Mouse (Mus musculus) ES-E14 (cell line): ENCODE data around the gene Mrgpre. TPM values are rescaled to one million over a fixed set of nuclear protein-coding genes. Genes with fewer than 3 reads are reported as not detected.
A peak's percentile ranks its signal among the peaks of the same experiment; 100 is the strongest.

Source experiments
- DNase-seq: peaks from one replicate; pipeline ENCODE4 v3.0.0-alpha.2; 2013; ENCODE audit warnings: low read depth, low spot score
- H3K27ac ChIP-seq: 2 replicates; pipeline ENCODE4 v1.5.1; 2012; ENCODE audit warnings: low read depth, mild to moderate bottlenecking, low read length, moderate library complexity, mixed read lengths; ENCODE audit not compliant: poor library complexity, insufficient read depth, severe bottlenecking
- H3K36me3 ChIP-seq: 2 replicates; pipeline ENCODE4 v1.6.1; 2012; ENCODE audit warnings: mild to moderate bottlenecking, low read length, moderate library complexity, mixed read lengths; ENCODE audit not compliant: control insufficient read depth, poor library complexity, insufficient read depth, severe bottlenecking
- H3K4me1 ChIP-seq, 2 experiments: fragments of 150-350 bp in 1 of 2; sonication (generic) in 1 of 2; 2 replicates each; pipeline ENCODE4 v1.6.1; 2012; ENCODE audit warnings: low read length in 2 of 2, mild to moderate bottlenecking in 1 of 2, mixed read lengths in 1 of 2; ENCODE audit not compliant: control insufficient read depth in 2 of 2, insufficient read depth in 2 of 2, poor library complexity in 1 of 2
- H3K4me3 ChIP-seq, 2 experiments: fragments of 150-350 bp in 1 of 2; sonication (generic) in 1 of 2; 2 replicates each; pipeline ENCODE4 v1.5.1; 2012; ENCODE audit warnings: low read length in 2 of 2, low read depth in 1 of 2, mild to moderate bottlenecking in 1 of 2, mixed read lengths in 1 of 2; ENCODE audit not compliant: insufficient read depth in 1 of 2, poor library complexity in 1 of 2, severe bottlenecking in 1 of 2
- H3K9ac ChIP-seq: 2 replicates; pipeline ENCODE4 v1.6.1; 2012; ENCODE audit warnings: low read depth, mild to moderate bottlenecking, low read length, mixed read lengths; ENCODE audit not compliant: poor library complexity, insufficient read depth, severe bottlenecking
- H3K9me3 ChIP-seq: fragments of 150-350 bp; sonication (generic); 2 replicates; pipeline ENCODE4 v1.6.1; 2012; ENCODE audit warnings: low read depth, mild to moderate bottlenecking, low read length; ENCODE audit not compliant: control insufficient read depth, insufficient read depth
- CHD2 ChIP-seq: IDR thresholded peaks from 2 replicates; pipeline ENCODE4 v1.6.1; 2014; ENCODE audit warnings: mild to moderate bottlenecking, low read depth, low read length, inconsistent platforms
- HCFC1 ChIP-seq: IDR thresholded peaks from 2 replicates; pipeline ENCODE4 v1.6.1; 2012; ENCODE audit warnings: low read length, inconsistent platforms, borderline replicate concordance; ENCODE audit not compliant: insufficient read depth
- MAFK ChIP-seq: IDR thresholded peaks from 2 replicates; pipeline ENCODE4 v1.6.1; 2014; ENCODE audit warnings: mild to moderate bottlenecking, low read depth, low read length, inconsistent platforms; ENCODE audit not compliant: insufficient read depth
- ZC3H11A ChIP-seq: IDR thresholded peaks from 2 replicates; pipeline ENCODE4 v1.6.1; 2012; ENCODE audit warnings: low read depth, mild to moderate bottlenecking, inconsistent platforms, low read length, borderline replicate concordance
- ZNF384 ChIP-seq: IDR thresholded peaks from 2 replicates; pipeline ENCODE4 v1.6.1; 2012; ENCODE audit warnings: low read depth, low read length, inconsistent platforms
- in situ Hi-C, 2 experiments: fragments of 600-800 bp; cut with MboI; formaldehyde crosslinking; loops; one replicate each; pipeline ENCODE4 v1.15.1; 2025; ENCODE audit warnings: low sequenced_read_pairs in 2 of 2, inconsistent platforms in 1 of 2; ENCODE audit not compliant: unreplicated experiment in 2 of 2
- total RNA-seq: library from RNA; depleted of rRNA; stranded (reverse); fragments of 300-350 nt; gene quantifications from 2 replicates; pipeline ENCODE4 v1.2.3, GENCODE M21; 2012

The Mrgpre gene
- total RNA-seq, 1 experiment: 0.67 TPM

DNA sequence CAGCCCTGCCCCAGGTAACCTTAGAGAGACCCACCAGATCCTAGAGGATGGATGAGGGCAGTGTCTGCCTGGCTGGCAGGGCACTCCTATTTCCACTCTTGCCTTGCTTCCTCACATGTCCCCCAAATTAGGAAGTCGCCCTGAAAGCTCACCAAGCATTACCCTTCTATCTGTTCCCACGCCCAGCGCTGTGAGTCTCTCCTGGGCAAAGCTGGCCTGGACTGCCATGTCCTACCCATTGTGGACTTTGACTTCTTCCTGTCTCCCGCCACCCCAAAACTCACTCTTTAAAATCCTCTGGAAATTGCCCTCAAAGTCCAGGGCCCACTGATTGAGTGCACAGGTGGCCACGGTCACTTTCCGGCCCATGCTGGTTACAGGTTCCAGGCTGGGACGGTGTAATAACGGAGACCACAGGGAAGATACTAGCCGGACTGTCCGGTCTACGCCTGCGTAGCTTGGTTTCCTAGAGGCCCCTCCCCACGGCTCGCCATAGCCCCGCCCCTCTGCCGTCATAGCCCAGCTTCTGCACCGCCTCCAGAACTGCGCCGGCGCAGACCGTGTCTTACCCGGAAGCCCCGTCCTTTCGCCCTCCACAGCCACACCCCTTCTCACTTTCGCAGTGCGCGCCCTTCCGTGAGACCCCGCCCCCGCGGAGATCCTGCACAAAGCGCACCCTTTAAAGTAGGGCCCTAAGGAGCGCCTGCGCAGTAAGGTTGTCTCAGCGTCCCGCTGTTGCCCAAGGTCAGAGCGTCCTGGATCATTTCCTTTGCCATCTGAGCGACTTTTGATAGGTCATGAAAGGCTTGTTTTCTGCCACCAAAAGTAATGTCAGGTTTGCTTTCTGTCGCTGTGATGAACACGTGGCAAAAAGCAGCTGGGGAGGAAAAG, 38.3 kb upstream of the Mrgpre start, which contains the start of the genes Nadsyn1 and Dhcr7:
Nadsyn1 (minus strand) TSS at position 475 of the 891 bp plus-strand sequence.
Dhcr7 (plus strand) TSS at position 771 of the 891 bp plus-strand sequence.
- Histone ChIP-seq H3K9ac (peak within 1 kb of the TSS; percentile 82), H3K36me3 (peaks cover 4% of the 10 kb centered on the region; the same call in 1 of the 2 replicates), H3K4me1 (peaks cover 0 to 4% of the 10 kb centered on the region in 2 experiments; a peak in 1 of 4 replicates), H3K27ac (peak within 1 kb of the TSS; percentile 14; the same call in 1 of the 2 replicates), H3K4me3 (peak within 1 kb of the TSS; percentile 72 to 94), H3K9me3 (no peaks in the 10 kb centered on the region)
- in situ Hi-C loops: no loop called here
- TF ChIP-seq ZNF384: no peak
- TF ChIP-seq CHD2: no peak
- no peak for TF ChIP-seq MAFK
- TF ChIP-seq ZC3H11A: no peak
- TF ChIP-seq HCFC1: no peak
- peak; percentile 96 for DNase-seq

DNA sequence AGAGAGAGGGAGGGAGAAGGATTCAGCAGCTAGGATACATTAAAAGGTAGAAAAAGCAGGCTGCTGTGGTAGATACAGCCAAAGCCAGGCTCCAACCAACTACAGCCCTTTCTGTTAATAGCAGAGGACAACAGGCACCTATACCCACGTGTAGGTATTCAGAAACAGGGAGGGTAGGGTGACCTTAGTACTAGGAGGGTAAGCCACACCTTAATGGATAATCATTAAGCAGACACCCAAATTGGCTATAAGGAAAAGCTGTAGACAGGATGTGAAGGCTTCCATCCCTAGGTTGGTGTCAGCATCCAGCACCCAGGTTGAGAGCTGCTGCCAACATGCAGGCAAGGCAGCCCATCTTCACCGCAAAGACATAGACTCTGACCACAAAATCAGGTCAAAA, 36.9 kb upstream of the Mrgpre start:
- Histone ChIP-seq H3K4me3 (no peak overlapping the region), H3K9me3 (no peaks in the 10 kb centered on the region), H3K36me3 (peaks cover 4% of the 10 kb centered on the region; the same call in 1 of the 2 replicates), H3K27ac (no peak overlapping the region), H3K9ac (no peak overlapping the region), H3K4me1 (0 out of 4 replicates have a peak, but pooled peaks cover 0 to 4% of the 10 kb centered on the region in 2 experiments)
- no peak for DNase-seq
- TF ChIP-seq MAFK (no peak), HCFC1 (no peak), CHD2 (no peak), ZNF384 (no peak), ZC3H11A (no peak)
- in situ Hi-C loops: no loop called here

DNA sequence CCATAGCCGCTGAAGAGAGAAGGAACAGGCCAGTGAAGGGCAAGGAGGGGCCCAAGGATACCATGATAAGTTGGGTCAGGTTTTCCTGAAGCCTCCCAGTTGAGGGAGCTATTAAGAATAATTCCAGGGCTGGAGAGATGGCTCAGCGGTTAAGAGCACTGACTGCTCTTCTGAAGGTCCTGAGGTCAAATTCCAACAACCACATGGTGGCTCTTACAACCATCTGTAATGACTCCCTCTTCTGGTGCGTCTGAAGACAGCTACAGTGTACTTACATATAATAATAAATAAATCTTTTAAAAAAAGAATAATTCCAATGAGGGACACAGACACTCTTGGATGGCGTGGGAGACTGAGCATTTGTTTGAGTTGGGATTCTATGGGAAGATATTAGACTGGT, 34.9 kb upstream of the Mrgpre start:
- H3K36me3 ChIP-seq: peaks cover 9% of the 10 kb centered on the region; the same call in 1 of the 2 replicates
- no peak overlapping the region for H3K9ac ChIP-seq
- TF ChIP-seq CHD2 (no peak), MAFK (no peak), HCFC1 (no peak), ZNF384 (no peak), ZC3H11A (no peak)
- in situ Hi-C loops: no loop called here
- DNase-seq: no peak
- H3K4me3 ChIP-seq: no peak overlapping the region
- H3K27ac ChIP-seq: no peak overlapping the region
- 0 out of 4 replicates have a peak, but pooled peaks cover 0 to 4% of the 10 kb centered on the region in 2 experiments for H3K4me1 ChIP-seq
- no peaks in the 10 kb centered on the region for H3K9me3 ChIP-seq

DNA sequence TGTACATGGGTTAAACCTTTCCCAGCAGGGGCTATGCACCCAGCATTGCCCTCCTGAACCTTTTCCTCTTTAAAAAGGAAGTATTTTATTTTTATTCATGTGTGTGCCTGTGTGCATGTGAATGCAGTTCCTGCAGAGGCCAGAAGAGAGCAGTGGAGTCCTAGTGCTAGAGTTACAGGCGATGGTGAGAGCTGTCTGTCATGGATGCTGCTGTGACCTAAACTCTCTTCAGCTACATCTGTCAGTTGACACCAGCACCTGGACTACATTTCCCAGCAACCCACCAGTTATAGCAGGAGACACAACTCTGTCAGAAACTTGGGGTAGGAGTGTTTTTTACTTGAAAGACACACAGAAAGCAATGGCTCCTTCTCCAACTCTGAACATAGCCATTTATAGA, 24.6 kb upstream of the Mrgpre start:
- TF ChIP-seq ZC3H11A (peak; percentile 37; the same call in 1 of the 2 replicates), HCFC1 (peak; percentile 68; the same call in 1 of the 2 replicates), ZNF384 (no peak), MAFK (no peak)
- H3K36me3 ChIP-seq: peaks cover 17% of the 10 kb centered on the region; the same call in 1 of the 2 replicates
- H3K4me3 ChIP-seq: no peak overlapping the region
- H3K27ac ChIP-seq: no peak overlapping the region
- in situ Hi-C loops: no loop called here
- no peak overlapping the region for H3K9ac ChIP-seq
- H3K4me1 ChIP-seq: no peaks in the 10 kb centered on the region
- no peaks in the 10 kb centered on the region for H3K9me3 ChIP-seq
- DNase-seq: no peak
